Mouse (Mus musculus): ENCODE measurements around the gene Ap2a1. TPM values are rescaled to one million over a fixed set of nuclear protein-coding genes. Genes with fewer than 3 reads are reported as not detected.
"Not testable (repeated sequence)": the region's sequence is repeated elsewhere in the genome, so short reads cannot be mapped to it uniquely, and the experiment has no call there.

Ap2a1 gene
- polyA plus RNA-seq, 1 experiment = 216 TPM

DNA sequence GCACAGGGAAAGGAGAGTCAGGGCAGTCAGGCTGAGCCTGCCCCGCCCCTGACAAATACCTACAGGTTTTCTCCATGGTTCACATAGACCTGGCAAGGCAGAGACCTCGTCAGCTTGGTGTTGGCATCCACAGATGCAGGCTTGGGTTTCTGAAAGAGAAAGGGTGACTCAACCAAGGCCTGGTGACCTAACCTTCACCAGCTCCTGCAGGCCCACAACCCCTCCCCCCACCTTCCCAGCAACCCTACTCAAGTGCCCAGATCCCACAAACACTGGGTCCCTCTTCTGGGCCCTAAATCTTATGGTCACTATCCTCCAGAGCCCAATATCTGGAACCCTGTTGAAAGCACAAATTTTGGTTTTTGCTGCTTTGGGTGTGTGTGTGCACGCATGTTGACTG, 46.3 kb downstream of the Ap2a1 start:
- no peak overlapping the region for H3K27ac ChIP-seq (ENCODE audit: insufficient read depth, low read length)
- H3K27me3 ChIP-seq (ENCODE audit: control insufficient read depth, insufficient read depth, low read length) = no peaks in the 10 kb centered on the region
- no peak for DNase-seq
- 90% methylated on average over 3 of the region's 3 CpGs for WGBS
- TF ChIP-seq POLR2A (IDR thresholded peaks at IDR 0.05; ENCODE audit: borderline replicate concordance, insufficient read depth, low read length) (no peak), CTCF (IDR thresholded peaks at IDR 0.05; ENCODE audit: borderline replicate concordance, insufficient read depth, low read depth, low read length) (no peak)
- H3K4me3 ChIP-seq (replicated peaks; ENCODE audit: insufficient read depth, low read depth, low read length) = no peak overlapping the region
- H3K4me1 ChIP-seq (ENCODE audit: control insufficient read depth, insufficient read depth, low read length) = peaks cover 25% of the 10 kb centered on the region

GRCm38 (mm10) chr7:44877833-44878232, 51.5 kb downstream of the Ap2a1 start:
- TF ChIP-seq POLR2A (IDR thresholded peaks at IDR 0.05; ENCODE audit: borderline replicate concordance, insufficient read depth, low read length) (no peak), CTCF (IDR thresholded peaks at IDR 0.05; ENCODE audit: borderline replicate concordance, insufficient read depth, low read depth, low read length) (no peak)
- Histone ChIP-seq H3K27me3 (ENCODE audit: control insufficient read depth, insufficient read depth, low read length) (no peaks in the 10 kb centered on the region), H3K4me3 (replicated peaks; ENCODE audit: insufficient read depth, low read depth, low read length) (no peak overlapping the region), H3K4me1 (ENCODE audit: control insufficient read depth, insufficient read depth, low read length) (no peaks in the 10 kb centered on the region), H3K27ac (ENCODE audit: insufficient read depth, low read length) (no peak overlapping the region)
- no peak for DNase-seq
- WGBS = 76% methylated on average over 14 of the region's 14 CpGs

DNA sequence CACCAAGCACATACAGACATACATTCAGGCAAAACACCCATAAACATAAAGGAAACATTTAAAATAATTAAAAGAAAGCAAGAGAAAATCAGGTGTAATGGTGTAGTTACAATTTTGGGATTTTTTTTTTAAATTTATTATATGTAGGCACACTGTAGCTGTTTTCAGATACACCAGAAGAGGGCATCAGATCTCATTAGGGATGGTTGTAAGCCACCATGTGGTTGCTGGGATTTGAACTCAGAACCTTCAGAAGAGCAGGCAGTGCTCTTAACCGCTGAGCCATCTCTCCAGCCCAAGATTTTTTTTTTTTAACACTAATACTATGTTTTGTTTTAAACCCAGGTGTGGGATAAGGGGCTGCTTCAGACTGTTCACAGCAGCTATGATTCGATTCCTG, 57.5 kb downstream of the Ap2a1 start:
- H3K27ac ChIP-seq (ENCODE audit: insufficient read depth, low read length); H3K4me1 ChIP-seq (ENCODE audit: control insufficient read depth, insufficient read depth, low read length); H3K27me3 ChIP-seq (ENCODE audit: control insufficient read depth, insufficient read depth, low read length); DNase-seq; H3K4me3 ChIP-seq (replicated peaks; ENCODE audit: insufficient read depth, low read depth, low read length): not testable (repeated sequence)
- WGBS = 97% methylated on average over 2 of the region's 2 CpGs

GRCm38 (mm10) chr7:44871181-44871580, 58.1 kb downstream of the Ap2a1 start:
- Histone ChIP-seq H3K27me3 (ENCODE audit: control insufficient read depth, insufficient read depth, low read length) (no peaks in the 10 kb centered on the region), H3K4me1 (ENCODE audit: control insufficient read depth, insufficient read depth, low read length) (peaks cover 14% of the 10 kb centered on the region), H3K4me3 (replicated peaks; ENCODE audit: insufficient read depth, low read depth, low read length) (no peak overlapping the region), H3K27ac (ENCODE audit: insufficient read depth, low read length) (no peak overlapping the region)
- 40% methylated on average over 1 of the region's 1 CpGs for WGBS
- TF ChIP-seq POLR2A (IDR thresholded peaks at IDR 0.05; ENCODE audit: borderline replicate concordance, insufficient read depth, low read length) (no peak), CTCF (IDR thresholded peaks at IDR 0.05; ENCODE audit: borderline replicate concordance, insufficient read depth, low read depth, low read length) (no peak)
- DNase-seq = no peak

DNA sequence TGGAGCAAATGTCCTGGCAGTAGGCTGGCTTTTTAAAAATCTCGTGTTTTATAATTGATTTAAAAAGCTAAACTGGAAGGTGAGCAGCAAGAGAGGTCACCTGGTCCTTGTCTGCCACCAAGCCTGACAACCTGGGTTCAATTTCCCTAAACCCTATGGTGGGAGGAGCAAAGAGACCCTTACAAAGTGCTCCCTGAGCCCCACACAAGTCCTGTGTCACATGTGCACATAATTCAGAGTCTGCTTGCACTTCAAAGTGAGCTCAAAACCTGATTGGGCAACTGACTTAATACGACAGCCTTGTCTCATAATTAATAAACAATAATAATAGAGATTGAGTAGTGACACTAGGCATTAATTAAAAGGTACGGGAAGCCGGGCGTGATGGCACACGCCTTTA, 58.7 kb downstream of the Ap2a1 start:
- no peak for DNase-seq
- Histone ChIP-seq H3K4me3 (replicated peaks; ENCODE audit: insufficient read depth, low read depth, low read length) (no peak overlapping the region), H3K27ac (ENCODE audit: insufficient read depth, low read length) (no peak overlapping the region), H3K4me1 (ENCODE audit: control insufficient read depth, insufficient read depth, low read length) (peaks cover 19% of the 10 kb centered on the region), H3K27me3 (ENCODE audit: control insufficient read depth, insufficient read depth, low read length) (no peaks in the 10 kb centered on the region)
- 81% methylated on average over 6 of the region's 6 CpGs for WGBS
- TF ChIP-seq CTCF (IDR thresholded peaks at IDR 0.05; ENCODE audit: borderline replicate concordance, insufficient read depth, low read depth, low read length) = no peak
- TF ChIP-seq POLR2A (IDR thresholded peaks at IDR 0.05; ENCODE audit: borderline replicate concordance, insufficient read depth, low read length) = no peak

GRCm38 (mm10) chr7:44869697-44870528, 59.4 kb downstream of the Ap2a1 start, which contains the start of gene Ptov1:
TSS of gene Ptov1 (minus strand) at chr7:44869788.
- TF ChIP-seq POLR2A (IDR thresholded peaks at IDR 0.05; ENCODE audit: borderline replicate concordance, insufficient read depth, low read length) = peak; percentile 76; the same call in 1 of the 2 replicates
- TF ChIP-seq CTCF (IDR thresholded peaks at IDR 0.05; ENCODE audit: borderline replicate concordance, insufficient read depth, low read depth, low read length) = no peak
- WGBS = 8% methylated on average over 29 of the region's 29 CpGs
- DNase-seq = peak; percentile 93 to 98
- Histone ChIP-seq H3K27ac (ENCODE audit: insufficient read depth, low read length) (peak within 1 kb of the TSS; percentile 98), H3K27me3 (ENCODE audit: control insufficient read depth, insufficient read depth, low read length) (no peaks in the 10 kb centered on the region), H3K4me3 (replicated peaks; ENCODE audit: insufficient read depth, low read depth, low read length) (peak within 1 kb of the TSS; percentile 53), H3K4me1 (ENCODE audit: control insufficient read depth, insufficient read depth, low read length) (peaks cover 26% of the 10 kb centered on the region)

- no peak for TF ChIP-seq POLR2A (IDR thresholded peaks at IDR 0.05; ENCODE audit: borderline replicate concordance, insufficient read depth, low read length)
- no peak for TF ChIP-seq CTCF (IDR thresholded peaks at IDR 0.05; ENCODE audit: borderline replicate concordance, insufficient read depth, low read depth, low read length)
- Histone ChIP-seq H3K4me1 (ENCODE audit: control insufficient read depth, insufficient read depth, low read length) (peaks cover 33% of the 10 kb centered on the region), H3K4me3 (replicated peaks; ENCODE audit: insufficient read depth, low read depth, low read length) (peak overlapping the region; percentile 53), H3K27me3 (ENCODE audit: control insufficient read depth, insufficient read depth, low read length) (no peaks in the 10 kb centered on the region), H3K27ac (ENCODE audit: insufficient read depth, low read length) (peak overlapping the region; percentile 98)
- peak; percentile 67 to 75 for DNase-seq
- 1% methylated on average over 95 of the region's 108 CpGs for WGBS
Measured at GRCm38 (mm10) chr7:44868919-44869696, 60.2 kb downstream of the Ap2a1 start.
